Mouse (Mus musculus) C2C12 (cell line): ENCODE measurements around the gene Tprg. TPM values are rescaled to one million over a fixed set of nuclear protein-coding genes. Genes with fewer than 3 reads are reported as not detected.

Source experiments
- H3K27me3 ChIP-seq: one replicate; pipeline ENCODE4 v1.6.1; 2011; ENCODE audit not compliant: control insufficient read depth, insufficient read depth, insufficient read length
- H3K36me3 ChIP-seq: one replicate; pipeline ENCODE4 v1.6.1; 2011; ENCODE audit not compliant: control insufficient read depth, insufficient read depth
- H3K4me3 ChIP-seq: one replicate; pipeline ENCODE4 v1.5.1; 2011; ENCODE audit warnings: mild to moderate bottlenecking, control low read depth; ENCODE audit not compliant: poor library complexity, insufficient read depth, severe bottlenecking
- H3K79me2 ChIP-seq: one replicate; pipeline ENCODE4 v1.6.1; 2011; ENCODE audit not compliant: control insufficient read depth, insufficient read depth
- H3K79me3 ChIP-seq: one replicate; pipeline ENCODE4 v1.6.1; 2011; ENCODE audit warnings: low read depth, control low read depth
- H3ac ChIP-seq: one replicate; pipeline ENCODE3; 2011; ENCODE audit warnings: low read depth; ENCODE audit not compliant: control insufficient read depth, insufficient read length
- CEBPB ChIP-seq: IDR thresholded peaks from one replicate; pipeline ENCODE4 v1.6.1; 2011; ENCODE audit warnings: low read depth, mild to moderate bottlenecking, control low read depth, moderate library complexity
- CTCF ChIP-seq: IDR thresholded peaks from one replicate; pipeline ENCODE4 v1.5.1; 2011; ENCODE audit not compliant: control insufficient read depth, insufficient read depth, insufficient read length
- FOSL1 ChIP-seq: IDR thresholded peaks from one replicate; pipeline ENCODE4 v1.8.0; 2011; ENCODE audit warnings: mild to moderate bottlenecking, low read length; ENCODE audit not compliant: poor library complexity, insufficient read depth, severe bottlenecking
- MAX ChIP-seq: IDR thresholded peaks from one replicate; pipeline ENCODE4 v1.6.1; 2011; ENCODE audit warnings: mild to moderate bottlenecking, control low read depth
- MYOD1 ChIP-seq: IDR thresholded peaks from one replicate; pipeline ENCODE4 v1.6.1; 2011; ENCODE audit warnings: low read depth; ENCODE audit not compliant: control insufficient read depth, insufficient read length
- MYOG ChIP-seq: IDR thresholded peaks from one replicate; pipeline ENCODE4 v1.6.1; 2011; ENCODE audit not compliant: control insufficient read depth, insufficient read length; ENCODE audit errors: extremely low read depth
- USF1 ChIP-seq: IDR thresholded peaks from one replicate; pipeline ENCODE4 v1.6.1; 2011; ENCODE audit warnings: low read depth, mild to moderate bottlenecking, control low read depth, moderate library complexity
- polyA plus RNA-seq: library from polyadenylated mRNA; unstranded; fragments of >200 nt; fragmentation: generic; extraction: Trizol; gene quantifications from one replicate; pipeline ENCODE4 v1.2.1, GENCODE M21; 2012; ENCODE audit warnings: missing spikeins

The Tprg gene
- polyA plus RNA-seq, 1 experiment = 0.04 TPM

- TF ChIP-seq MYOG (no peak), CTCF (no peak), USF1 (no peak), FOSL1 (no peak), CEBPB (no peak), MYOD1 (no peak), MAX (no peak)
- no peak overlapping the region for H3ac ChIP-seq
- no peaks in the 10 kb centered on the region for H3K27me3 ChIP-seq
- no peaks in the 10 kb centered on the region for H3K79me3 ChIP-seq
- no peaks in the 10 kb centered on the region for H3K79me2 ChIP-seq
- H3K36me3 ChIP-seq = no peaks in the 10 kb centered on the region
- H3K4me3 ChIP-seq = no peak overlapping the region
Observed at GRCm38 (mm10) chr16:25417875-25418630, 131.4 kb downstream of the Tprg start.

- H3K4me3 ChIP-seq = no peak overlapping the region
- no peaks in the 10 kb centered on the region for H3K36me3 ChIP-seq
- H3K27me3 ChIP-seq = no peaks in the 10 kb centered on the region
- TF ChIP-seq USF1 = no peak
- no peak for TF ChIP-seq MYOD1
- TF ChIP-seq MYOG = no peak
- TF ChIP-seq CEBPB = no peak
- no peak for TF ChIP-seq MAX
- TF ChIP-seq FOSL1 = no peak
- no peak for TF ChIP-seq CTCF
- no peak overlapping the region for H3ac ChIP-seq
- no peaks in the 10 kb centered on the region for H3K79me2 ChIP-seq
- no peaks in the 10 kb centered on the region for H3K79me3 ChIP-seq
Observed at GRCm38 (mm10) chr16:25422997-25423396, 136.4 kb downstream of the Tprg start.

GRCm38 (mm10) chr16:25424001-25424400 is 137.4 kb downstream of the Tprg start:
- Histone ChIP-seq H3K79me3 (no peaks in the 10 kb centered on the region), H3K27me3 (no peaks in the 10 kb centered on the region), H3K79me2 (no peaks in the 10 kb centered on the region), H3ac (no peak overlapping the region), H3K4me3 (no peak overlapping the region), H3K36me3 (no peaks in the 10 kb centered on the region)
- no peak for TF ChIP-seq FOSL1
- no peak for TF ChIP-seq MYOD1
- no peak for TF ChIP-seq CEBPB
- TF ChIP-seq MAX = no peak
- TF ChIP-seq MYOG = no peak
- TF ChIP-seq CTCF = no peak

- Histone ChIP-seq H3K79me2 (no peaks in the 10 kb centered on the region), H3K27me3 (no peaks in the 10 kb centered on the region), H3ac (no peak overlapping the region), H3K36me3 (no peaks in the 10 kb centered on the region), H3K79me3 (no peaks in the 10 kb centered on the region), H3K4me3 (no peak overlapping the region)
- TF ChIP-seq MYOD1 (no peak), CEBPB (no peak), MYOG (no peak), USF1 (no peak), CTCF (no peak), MAX (no peak), FOSL1 (no peak)
Observed at GRCm38 (mm10) chr16:25424915-25425314, 138.3 kb downstream of the Tprg start.

- no peaks in the 10 kb centered on the region for H3K36me3 ChIP-seq
- no peaks in the 10 kb centered on the region for H3K79me3 ChIP-seq
- TF ChIP-seq FOSL1 (no peak), MYOG (no peak), MYOD1 (no peak), CTCF (no peak), USF1 (no peak), CEBPB (no peak), MAX (no peak)
- no peak overlapping the region for H3ac ChIP-seq
- no peaks in the 10 kb centered on the region for H3K79me2 ChIP-seq
- no peak overlapping the region for H3K4me3 ChIP-seq
- H3K27me3 ChIP-seq = no peaks in the 10 kb centered on the region
Observed at GRCm38 (mm10) chr16:25425376-25425775, 138.8 kb downstream of the Tprg start.

GRCm38 (mm10) chr16:25426261-25426660 is 139.6 kb downstream of the Tprg start:
- no peak for TF ChIP-seq CTCF
- no peak for TF ChIP-seq USF1
- no peak for TF ChIP-seq MYOD1
- TF ChIP-seq FOSL1 = peak; percentile 18
- no peaks in the 10 kb centered on the region for H3K79me3 ChIP-seq
- H3K79me2 ChIP-seq = no peaks in the 10 kb centered on the region
- no peaks in the 10 kb centered on the region for H3K36me3 ChIP-seq
- H3K27me3 ChIP-seq = no peaks in the 10 kb centered on the region
- no peak overlapping the region for H3ac ChIP-seq
- no peak overlapping the region for H3K4me3 ChIP-seq
